Mouse (Mus musculus): Measurements from ENCODE around the gene Ifit3b.
A peak's percentile ranks its signal among the peaks of the same experiment; 100 is the strongest.
"Not testable (repeated sequence)": the region's sequence is repeated elsewhere in the genome, so short reads cannot be mapped to it uniquely, and the experiment has no call there.

Gene Ifit3b

DNA sequence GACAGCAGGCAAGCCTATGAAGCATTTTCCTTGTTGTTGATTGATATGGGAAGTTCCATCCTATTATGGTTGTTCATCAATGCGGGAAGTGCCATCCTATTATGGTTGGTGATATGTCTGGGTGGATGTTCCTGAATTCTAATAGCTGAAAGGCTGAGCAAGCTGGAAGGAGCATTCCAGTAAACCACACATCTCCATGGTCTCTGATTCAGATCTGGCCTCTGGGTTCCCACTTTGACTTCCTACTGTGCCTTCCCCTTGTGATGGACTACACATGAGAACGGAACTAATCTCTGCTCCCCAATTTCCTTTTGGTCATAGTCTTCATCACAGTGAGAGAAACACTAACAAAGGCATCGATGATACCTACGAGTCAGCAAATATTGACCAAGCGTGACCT, 13.1 kb downstream of the Ifit3b start:
- H3K36me3 ChIP-seq (ENCODE audit: insufficient read depth, low read length), result no peaks in the 10 kb centered on the region
- H3K27me3 ChIP-seq (ENCODE audit: insufficient read depth, low read length), result no peaks in the 10 kb centered on the region
- TF ChIP-seq CTCF (conservative IDR thresholded peaks at IDR 0.05; ENCODE audit: low read length) (no peak), NANOG (IDR thresholded peaks at IDR 0.05; ENCODE audit: borderline replicate concordance, low read length) (no peak), POU5F1 (IDR thresholded peaks at IDR 0.05; ENCODE audit: borderline replicate concordance, low read length) (no peak)
- H3K4me1 ChIP-seq (replicated peaks; ENCODE audit: low read depth, low read length), result no peaks in the 10 kb centered on the region
- H3K9me3 ChIP-seq (ENCODE audit: low read length), result no peaks in the 10 kb centered on the region
- H3K4me3 ChIP-seq (replicated peaks; ENCODE audit: low read length), result no peak overlapping the region

DNA sequence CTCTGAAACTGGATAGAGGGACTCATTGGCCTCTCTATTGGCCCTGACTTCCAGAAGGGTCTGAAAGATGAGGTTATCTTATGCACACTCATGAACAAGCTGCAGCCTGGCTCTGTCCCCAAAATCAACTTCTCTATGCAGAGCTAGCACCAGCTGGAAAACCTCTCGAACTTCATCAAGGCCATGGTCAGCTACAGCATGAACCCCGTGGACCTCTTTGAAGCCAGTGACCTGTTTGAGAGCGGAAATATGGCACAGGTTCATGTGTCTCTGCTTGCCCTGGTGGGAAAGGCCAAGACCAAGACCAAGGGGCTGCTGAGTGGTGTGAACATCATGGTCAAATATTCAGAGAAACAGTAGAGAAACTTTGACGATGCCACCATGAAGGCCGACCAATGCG, 16.0 kb downstream of the Ifit3b start:
- H3K4me1 ChIP-seq (replicated peaks; ENCODE audit: low read depth, low read length), result no peaks in the 10 kb centered on the region
- no peak overlapping the region for H3K4me3 ChIP-seq (replicated peaks; ENCODE audit: low read length)
- TF ChIP-seq CTCF (conservative IDR thresholded peaks at IDR 0.05; ENCODE audit: low read length) (no peak), NANOG (IDR thresholded peaks at IDR 0.05; ENCODE audit: borderline replicate concordance, low read length) (no peak)
- H3K27me3 ChIP-seq (ENCODE audit: insufficient read depth, low read length), result no peaks in the 10 kb centered on the region
- no peaks in the 10 kb centered on the region for H3K36me3 ChIP-seq (ENCODE audit: insufficient read depth, low read length)
- no peaks in the 10 kb centered on the region for H3K9me3 ChIP-seq (ENCODE audit: low read length)

DNA sequence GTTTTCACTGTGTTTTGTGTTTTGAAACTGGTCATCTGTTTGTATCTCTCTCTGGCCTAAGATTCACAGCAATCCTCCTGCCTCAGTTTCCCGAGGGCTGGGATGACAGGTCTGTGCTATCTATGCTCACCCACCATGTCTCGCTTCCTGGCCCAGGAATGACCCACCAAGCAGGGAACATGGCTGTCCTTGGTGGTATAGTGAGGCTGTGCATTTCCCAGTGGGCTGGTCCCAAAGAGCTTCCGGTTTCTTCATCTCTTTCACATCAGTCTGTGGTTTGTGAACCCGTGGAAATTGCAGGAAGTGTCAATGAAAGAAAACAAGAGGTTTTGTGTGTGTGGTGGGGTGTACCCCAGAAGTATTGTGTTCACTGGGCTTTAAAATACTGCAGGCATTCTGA, 16.9 kb downstream of the Ifit3b start:
- TF ChIP-seq CTCF (conservative IDR thresholded peaks at IDR 0.05; ENCODE audit: low read length) (no peak), POU5F1 (IDR thresholded peaks at IDR 0.05; ENCODE audit: borderline replicate concordance, low read length) (no peak), NANOG (IDR thresholded peaks at IDR 0.05; ENCODE audit: borderline replicate concordance, low read length) (no peak)
- H3K4me1 ChIP-seq (replicated peaks; ENCODE audit: low read depth, low read length), result no peaks in the 10 kb centered on the region
- H3K9me3 ChIP-seq (ENCODE audit: low read length), result no peaks in the 10 kb centered on the region
- no peaks in the 10 kb centered on the region for H3K27me3 ChIP-seq (ENCODE audit: insufficient read depth, low read length)
- H3K36me3 ChIP-seq (ENCODE audit: insufficient read depth, low read length), result no peaks in the 10 kb centered on the region
- no peak overlapping the region for H3K4me3 ChIP-seq (replicated peaks; ENCODE audit: low read length)

DNA sequence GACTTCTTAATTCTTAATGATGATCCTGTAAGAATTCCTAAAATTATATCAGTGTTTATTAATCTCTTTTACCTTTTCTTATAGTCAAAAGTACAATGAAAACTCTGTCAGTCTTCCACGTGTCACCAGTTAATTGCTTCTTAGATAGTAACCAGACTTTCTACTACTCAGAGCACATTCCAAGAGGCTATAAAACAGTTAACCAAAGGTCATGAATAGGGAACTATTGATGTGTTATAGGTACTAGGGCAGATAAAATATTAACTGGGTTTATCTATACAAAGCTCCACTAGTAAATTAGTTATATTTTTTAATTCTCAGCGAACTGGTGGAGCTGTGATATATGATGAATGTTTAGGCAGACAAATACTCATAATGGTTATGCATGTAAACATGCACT, 19.7 kb downstream of the Ifit3b start:
- H3K4me3 ChIP-seq (replicated peaks; ENCODE audit: low read length), result no peak overlapping the region
- TF ChIP-seq CTCF (conservative IDR thresholded peaks at IDR 0.05; ENCODE audit: low read length) (no peak), NANOG (IDR thresholded peaks at IDR 0.05; ENCODE audit: borderline replicate concordance, low read length) (no peak), POU5F1 (IDR thresholded peaks at IDR 0.05; ENCODE audit: borderline replicate concordance, low read length) (no peak)
- no peaks in the 10 kb centered on the region for H3K9me3 ChIP-seq (ENCODE audit: low read length)
- no peaks in the 10 kb centered on the region for H3K36me3 ChIP-seq (ENCODE audit: insufficient read depth, low read length)
- no peaks in the 10 kb centered on the region for H3K4me1 ChIP-seq (replicated peaks; ENCODE audit: low read depth, low read length)
- H3K27me3 ChIP-seq (ENCODE audit: insufficient read depth, low read length), result no peaks in the 10 kb centered on the region

DNA sequence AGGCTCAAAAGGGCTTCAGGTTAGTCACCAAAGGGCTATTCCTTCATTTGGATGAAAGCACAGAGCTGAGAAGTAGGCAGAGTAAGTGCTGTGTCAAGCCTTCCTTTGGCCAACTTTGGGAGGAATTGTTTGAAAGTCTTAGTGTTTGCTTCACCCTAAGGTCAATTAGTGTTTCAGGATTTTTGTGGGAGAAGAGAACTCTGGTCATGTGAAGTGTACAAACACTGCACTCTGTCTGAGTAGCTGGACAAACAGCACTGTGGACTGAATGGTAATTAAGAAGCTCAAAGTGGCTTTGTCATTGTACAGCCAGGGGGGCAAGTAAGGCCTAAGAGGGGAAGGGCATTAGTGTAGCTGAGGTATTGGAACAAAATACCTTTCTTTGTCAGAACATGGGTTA, 23.7 kb downstream of the Ifit3b start:
- no peaks in the 10 kb centered on the region for H3K27me3 ChIP-seq (ENCODE audit: insufficient read depth, low read length)

DNA sequence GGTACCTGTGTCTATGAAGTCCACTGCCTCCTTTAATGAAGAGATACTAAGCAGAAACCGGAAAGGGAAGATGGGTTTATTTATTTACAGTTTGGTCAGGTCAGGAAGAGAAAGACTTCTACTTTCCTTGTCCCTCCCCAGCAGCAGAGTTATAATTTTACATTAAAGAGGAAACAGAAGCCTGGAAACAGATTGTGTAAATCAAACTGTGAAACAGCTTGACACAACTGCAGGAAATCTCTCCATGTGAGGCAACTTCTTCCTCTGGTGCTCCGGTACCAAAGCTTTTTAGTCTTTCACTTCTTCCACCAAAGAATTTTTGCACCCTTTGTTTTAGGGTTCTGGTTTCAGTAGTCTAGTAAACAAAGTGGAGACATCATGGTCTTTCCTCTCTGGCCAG, 25.7 kb downstream of the Ifit3b start:
- no peaks in the 10 kb centered on the region for H3K4me1 ChIP-seq (replicated peaks; ENCODE audit: low read depth, low read length)
- H3K27me3 ChIP-seq (ENCODE audit: insufficient read depth, low read length), result 0 out of 2 replicates have a peak, but pooled peaks cover 3% of the 10 kb centered on the region
- no peaks in the 10 kb centered on the region for H3K9me3 ChIP-seq (ENCODE audit: low read length)
- no peaks in the 10 kb centered on the region for H3K36me3 ChIP-seq (ENCODE audit: insufficient read depth, low read length)
- no peak overlapping the region for H3K4me3 ChIP-seq (replicated peaks; ENCODE audit: low read length)
- TF ChIP-seq NANOG (IDR thresholded peaks at IDR 0.05; ENCODE audit: borderline replicate concordance, low read length), result no peak
- no peak for TF ChIP-seq CTCF (conservative IDR thresholded peaks at IDR 0.05; ENCODE audit: low read length)

More for the DNA sequence above, 23.7 kb downstream of the Ifit3b start:
- TF ChIP-seq NANOG (IDR thresholded peaks at IDR 0.05; ENCODE audit: borderline replicate concordance, low read length) (no peak), POU5F1 (IDR thresholded peaks at IDR 0.05; ENCODE audit: borderline replicate concordance, low read length) (no peak)
- no peaks in the 10 kb centered on the region for H3K4me1 ChIP-seq (replicated peaks; ENCODE audit: low read depth, low read length)
- H3K4me3 ChIP-seq (replicated peaks; ENCODE audit: low read length), result no peak overlapping the region
- no peaks in the 10 kb centered on the region for H3K9me3 ChIP-seq (ENCODE audit: low read length)
- H3K36me3 ChIP-seq (ENCODE audit: insufficient read depth, low read length), result no peaks in the 10 kb centered on the region

DNA sequence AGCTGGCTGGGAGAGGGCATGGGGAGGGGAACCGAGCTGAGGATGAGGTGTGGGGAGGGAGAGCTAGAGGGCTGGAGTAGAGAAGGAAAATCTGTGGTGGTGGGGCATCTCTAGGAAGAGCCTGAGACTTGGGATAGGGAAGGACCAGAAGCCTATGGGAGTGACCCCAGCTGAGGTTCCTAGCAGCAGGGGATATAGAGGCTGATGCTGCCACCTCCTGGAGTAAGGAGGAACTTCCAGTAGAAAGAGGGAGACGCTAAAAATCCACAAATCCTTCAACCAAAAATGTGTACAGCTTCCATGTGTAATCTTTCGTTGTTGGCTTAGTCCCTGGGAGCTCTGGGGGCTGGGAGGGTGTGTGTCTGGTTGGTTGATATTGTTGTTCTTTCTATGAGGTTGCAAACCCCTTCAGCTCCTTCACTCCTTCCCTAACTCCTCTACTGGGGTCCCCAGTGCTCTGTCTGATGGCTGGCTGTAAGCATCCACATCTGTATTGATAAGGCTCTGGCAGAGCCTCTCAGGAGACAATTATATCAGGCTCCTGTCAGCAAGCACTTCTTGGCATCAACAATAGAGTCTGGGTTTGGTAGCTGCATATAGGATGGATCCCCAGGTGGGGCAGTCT, 29.3 kb downstream of the Ifit3b start:
- H3K4me3 ChIP-seq (replicated peaks; ENCODE audit: low read length), result no peak overlapping the region
- peaks cover 6% of the 10 kb centered on the region for H3K4me1 ChIP-seq (replicated peaks; ENCODE audit: low read depth, low read length)
- TF ChIP-seq CTCF (conservative IDR thresholded peaks at IDR 0.05; ENCODE audit: low read length) (peak; percentile 86), NANOG (IDR thresholded peaks at IDR 0.05; ENCODE audit: borderline replicate concordance, low read length) (no peak)
- peaks cover 6% of the 10 kb centered on the region; the same call in 1 of the 2 replicates for H3K27me3 ChIP-seq (ENCODE audit: insufficient read depth, low read length)
- H3K36me3 ChIP-seq (ENCODE audit: insufficient read depth, low read length), result no peaks in the 10 kb centered on the region
- no peaks in the 10 kb centered on the region for H3K9me3 ChIP-seq (ENCODE audit: low read length)

DNA sequence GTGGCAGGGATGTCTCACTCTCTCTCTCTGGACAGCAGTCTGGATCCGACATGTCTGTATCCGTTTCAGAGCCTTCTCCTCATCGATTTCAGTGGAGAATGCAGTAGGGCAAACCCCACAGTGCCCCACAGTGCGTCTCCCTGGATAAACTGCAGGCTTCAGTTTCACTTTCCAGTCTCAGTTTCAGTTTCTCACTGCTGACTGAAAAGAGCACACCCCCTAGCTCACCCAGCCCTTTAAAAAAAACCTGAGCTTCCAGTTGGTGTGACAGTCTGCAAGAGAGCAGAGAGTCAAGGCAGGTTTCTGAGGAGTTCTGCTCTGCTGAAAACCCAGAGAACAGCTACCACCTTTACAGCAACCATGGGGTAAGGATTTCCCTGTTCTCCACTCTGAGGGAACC, 32.9 kb downstream of the Ifit3b start, which contains the start of the genes Ifit1bl2 and Ifit1:
TSS of gene Ifit1bl2 (minus strand) at position 121 of the 400 bp plus-strand sequence.
TSS of gene Ifit1 (plus strand) at position 249 of the 400 bp plus-strand sequence.
- Histone ChIP-seq H3K27me3 (ENCODE audit: insufficient read depth, low read length) (peaks cover 6% of the 10 kb centered on the region; the same call in 1 of the 2 replicates), H3K36me3 (ENCODE audit: insufficient read depth, low read length) (no peaks in the 10 kb centered on the region), H3K9me3 (ENCODE audit: low read length) (no peaks in the 10 kb centered on the region), H3K4me1 (replicated peaks; ENCODE audit: low read depth, low read length) (peaks cover 6% of the 10 kb centered on the region), H3K4me3 (replicated peaks; ENCODE audit: low read length) (no peak within 1 kb of the TSS)
- TF ChIP-seq POU5F1 (IDR thresholded peaks at IDR 0.05; ENCODE audit: borderline replicate concordance, low read length) (no peak), NANOG (IDR thresholded peaks at IDR 0.05; ENCODE audit: borderline replicate concordance, low read length) (no peak), CTCF (conservative IDR thresholded peaks at IDR 0.05; ENCODE audit: low read length) (no peak)

DNA sequence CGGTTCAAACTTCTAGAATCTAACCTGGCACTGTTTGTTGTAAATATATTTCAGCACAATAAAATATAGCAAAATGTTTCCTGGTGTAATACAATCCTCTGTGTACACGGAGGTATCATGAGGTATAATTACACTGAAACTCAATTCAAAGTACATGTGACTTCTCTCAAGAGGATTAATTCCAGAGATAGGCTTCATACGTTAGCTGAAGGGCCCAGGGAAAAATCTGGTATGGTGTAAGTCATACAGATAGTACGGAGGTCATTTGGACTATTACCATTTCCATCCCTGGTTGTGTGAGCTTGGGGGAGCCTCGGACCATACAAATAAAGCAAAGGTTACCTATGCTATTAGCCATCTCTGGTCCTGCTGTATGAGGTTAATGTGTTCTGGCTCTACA, 34.8 kb downstream of the Ifit3b start:
- H3K4me3 ChIP-seq (replicated peaks; ENCODE audit: low read length), result no peak overlapping the region
- H3K27me3 ChIP-seq (ENCODE audit: insufficient read depth, low read length), result peaks cover 5% of the 10 kb centered on the region; the same call in 1 of the 2 replicates
- H3K36me3 ChIP-seq (ENCODE audit: insufficient read depth, low read length), result no peaks in the 10 kb centered on the region
- no peak for TF ChIP-seq POU5F1 (IDR thresholded peaks at IDR 0.05; ENCODE audit: borderline replicate concordance, low read length)
- TF ChIP-seq CTCF (conservative IDR thresholded peaks at IDR 0.05; ENCODE audit: low read length), result no peak
- no peak for TF ChIP-seq NANOG (IDR thresholded peaks at IDR 0.05; ENCODE audit: borderline replicate concordance, low read length)
- peaks cover 6% of the 10 kb centered on the region for H3K4me1 ChIP-seq (replicated peaks; ENCODE audit: low read depth, low read length)
- H3K9me3 ChIP-seq (ENCODE audit: low read length), result no peaks in the 10 kb centered on the region

DNA sequence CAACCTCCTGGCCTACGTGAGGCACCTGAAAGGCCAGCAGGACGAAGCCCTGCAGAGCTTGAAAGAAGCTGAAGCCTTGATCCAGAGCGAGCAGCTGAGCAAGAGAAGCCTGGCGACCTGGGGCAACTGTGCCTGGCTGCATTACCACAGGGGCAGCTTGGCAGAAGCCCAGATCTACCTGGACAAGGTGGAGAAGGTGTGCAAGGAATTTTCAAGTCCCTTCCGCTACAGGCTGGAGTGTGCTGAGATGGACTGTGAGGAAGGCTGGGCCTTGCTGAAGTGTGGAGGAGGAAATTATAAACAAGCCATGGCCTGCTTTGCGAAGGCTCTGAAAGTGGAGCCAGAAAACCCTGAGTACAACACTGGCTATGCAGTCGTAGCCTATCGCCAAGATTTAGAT, 39.9 kb downstream of the Ifit3b start:
- H3K36me3 ChIP-seq (ENCODE audit: insufficient read depth, low read length); H3K27me3 ChIP-seq (ENCODE audit: insufficient read depth, low read length); H3K4me3 ChIP-seq (replicated peaks; ENCODE audit: low read length); H3K4me1 ChIP-seq (replicated peaks; ENCODE audit: low read depth, low read length); H3K9me3 ChIP-seq (ENCODE audit: low read length): not testable (repeated sequence)
